ENCODE assay signal across 20 mouse cellular contexts in genomic region chr5:139602860-139603259, GRCm38 (mm10). TPM values are rescaled to one million over a fixed set of nuclear protein-coding genes. Genes with fewer than 3 reads are reported as not detected.
"Had no signal": no experiment of that assay in that cellular context is flagged by ENCODE, and none has a peak within 500 bp of the region (broad histone marks: within the 10 kb centered on the region; RNA-seq: fewer than 3 reads in every experiment).

No protein-coding gene starts in this region.

- H3K4me2 ChIP-seq: lung, embryonic 14.5 days; midbrain, embryonic 12.5 days; neural tube, embryonic 13.5 days; neural tube, embryonic 15.5 days; stomach, embryonic 15.5 days had no signal

- ATAC-seq: midbrain, embryonic 16.5 days had no signal

- H3K9me3 ChIP-seq: midbrain, embryonic 10.5 days; midbrain, embryonic 12.5 days; neural tube, embryonic 13.5 days; neural tube, embryonic 15.5 days; stomach, embryonic 15.5 days had no signal

- H3K27ac ChIP-seq: midbrain, embryonic 12.5 days; neural tube, embryonic 13.5 days; neural tube, embryonic 15.5 days; stomach, embryonic 15.5 days; stomach, postnatal 0 days had no signal

- H3K36me3 ChIP-seq: midbrain, embryonic 10.5 days; midbrain, embryonic 12.5 days; neural tube, embryonic 13.5 days; neural tube, embryonic 15.5 days; stomach, embryonic 15.5 days had no signal

- H3K9ac ChIP-seq: lung, embryonic 14.5 days; midbrain, embryonic 12.5 days; neural tube, embryonic 13.5 days; neural tube, embryonic 15.5 days; stomach, embryonic 15.5 days had no signal

- H3K4me3 ChIP-seq: midbrain, embryonic 10.5 days; midbrain, embryonic 12.5 days; myocyte; neural tube, embryonic 13.5 days; neural tube, embryonic 15.5 days; stomach, embryonic 15.5 days had no signal

- DNase-seq: lung, embryonic 14.5 days; lung, postnatal 10 days; lung, postnatal 4 days; midbrain, embryonic 14.5 days; right cerebral cortex, postnatal 14 days; thymus, adult 2 months; thymus, postnatal 25 days; thymus, postnatal 4 days had no signal

RNA-seq across cellular contexts. Expression of gene Uncx, which starts 59.6 kb away (rescaled TPM):
- polyA plus RNA-seq: lung, embryonic 14.5 days; lung, embryonic 16.5 days; myocyte; spleen, adult 2 months; stomach, postnatal 0 days; testis, adult 2 months; urinary bladder, adult 2 months had no signal
